Mouse (Mus musculus) liver (tissue): ENCODE measurements around the gene Ccm2l.

Experiments used
- DNase-seq: peaks from one replicate; pipeline ENCODE4 v3.0.0-alpha.2; 2020; ENCODE audit warnings: mixed read lengths

Ccm2l gene

GRCm38 (mm10) chr2:153052700-153053351 is 12.9 kb upstream of the Ccm2l start:
- DNase-seq: no peak

GRCm38 (mm10) chr2:153053896-153054295 is 11.9 kb upstream of the Ccm2l start:
- DNase-seq: no peak

- DNase-seq: no peak
These were observed 10.4 kb upstream of the Ccm2l start for GRCm38 (mm10) chr2:153055270-153055920.

- no peak for DNase-seq
These were observed 7.4 kb upstream of the Ccm2l start for GRCm38 (mm10) chr2:153058365-153058764.

- no peak for DNase-seq
These were observed 5.5 kb upstream of the Ccm2l start for GRCm38 (mm10) chr2:153060216-153060615.

GRCm38 (mm10) chr2:153063394-153063793 is 2.4 kb upstream of the Ccm2l start:
- no peak for DNase-seq

- DNase-seq: no peak
These were observed 1.4 kb upstream of the Ccm2l start for GRCm38 (mm10) chr2:153064190-153064970.

- DNase-seq: no peak
These were observed 1.2 kb downstream of the Ccm2l start for GRCm38 (mm10) chr2:153066991-153067390.

- DNase-seq: peak; percentile 37
These were observed 5.2 kb downstream of the Ccm2l start for GRCm38 (mm10) chr2:153070762-153071490.

GRCm38 (mm10) chr2:153071491-153072184 is 5.9 kb downstream of the Ccm2l start:
- DNase-seq: no peak

- DNase-seq: no peak
These were observed 8.9 kb downstream of the Ccm2l start for GRCm38 (mm10) chr2:153074651-153075050.

- DNase-seq: no peak
These were observed 10.2 kb downstream of the Ccm2l start for GRCm38 (mm10) chr2:153075961-153076360.

- peak; percentile 83 for DNase-seq
These were observed 15.2 kb downstream of the Ccm2l start for GRCm38 (mm10) chr2:153080841-153081523.

- no peak for DNase-seq
These were observed 16.1 kb downstream of the Ccm2l start for GRCm38 (mm10) chr2:153081866-153082265.

- DNase-seq: no peak
These were observed 17.5 kb downstream of the Ccm2l start for GRCm38 (mm10) chr2:153083275-153083674.

- DNase-seq: no peak
These were observed 18.1 kb downstream of the Ccm2l start for GRCm38 (mm10) chr2:153083824-153084223.

GRCm38 (mm10) chr2:153084261-153084976 is 18.7 kb downstream of the Ccm2l start:
- DNase-seq: no peak

- DNase-seq: no peak
These were observed 19.8 kb downstream of the Ccm2l start for GRCm38 (mm10) chr2:153085556-153085955.

GRCm38 (mm10) chr2:153086166-153086565 is 20.4 kb downstream of the Ccm2l start:
- DNase-seq: no peak

GRCm38 (mm10) chr2:153087091-153087490 is 21.3 kb downstream of the Ccm2l start:
- DNase-seq: no peak

GRCm38 (mm10) chr2:153089316-153089715 is 23.6 kb downstream of the Ccm2l start:
- no peak for DNase-seq
